Mouse (Mus musculus) urinary bladder, adult 2 months (tissue): ENCODE measurements around the gene Hoxb9. TPM values are rescaled to one million over a fixed set of nuclear protein-coding genes. Genes with fewer than 3 reads are reported as not detected.
A peak's percentile ranks its signal among the peaks of the same experiment; 100 is the strongest.

Source experiments
- DNase-seq: peaks from one replicate; pipeline ENCODE4 v3.0.0; 2022; ENCODE audit warnings: low spot score
- polyA plus RNA-seq: library from polyadenylated mRNA; depleted of rRNA; stranded (reverse); fragments of >200 nt; gene quantifications from 2 replicates; pipeline ENCODE4 v1.2.3, GENCODE M21; 2012

The Hoxb9 gene
- polyA plus RNA-seq, 1 experiment, result 2.7 TPM

GRCm38 (mm10) chr11:96267021-96267920, 4.0 kb upstream of the Hoxb9 start:
- DNase-seq, result no peak

DNA sequence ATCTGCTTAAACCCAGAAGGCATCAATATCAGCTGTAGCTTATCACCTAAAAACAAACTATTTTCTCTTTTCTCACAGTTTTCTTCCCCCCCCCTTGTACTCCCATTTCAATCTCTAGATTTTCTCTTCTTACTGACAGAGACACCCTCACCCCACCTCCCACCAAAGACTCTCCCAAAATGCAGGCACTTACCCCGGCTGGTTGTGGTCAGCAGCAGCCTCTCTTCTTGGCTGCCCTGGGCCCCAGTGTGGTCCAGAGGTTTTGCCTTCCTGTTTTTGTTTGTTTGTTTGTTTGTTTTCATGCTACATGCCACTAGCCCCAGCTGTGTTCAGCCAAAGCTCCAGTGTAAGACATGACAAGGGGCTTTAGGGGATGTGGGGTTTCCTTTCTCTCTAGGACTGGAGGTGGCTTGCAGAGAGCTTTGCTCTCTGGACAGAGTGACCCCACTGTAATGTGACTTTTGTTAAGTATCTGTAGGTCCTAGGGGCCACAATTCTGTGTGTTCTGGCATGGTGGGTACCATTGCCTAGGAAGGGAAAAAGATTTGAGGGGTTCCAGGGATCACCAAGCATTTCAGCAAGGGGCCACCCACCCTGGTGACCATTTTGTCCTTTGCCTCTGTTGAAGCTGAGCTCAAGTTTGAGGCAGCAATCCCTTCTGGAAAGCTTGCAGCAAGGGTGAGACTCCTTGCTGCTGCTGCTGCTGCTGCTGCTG, 3.1 kb upstream of the Hoxb9 start:
- DNase-seq, result no peak

GRCm38 (mm10) chr11:96269869-96270268, 1.4 kb upstream of the Hoxb9 start:
- no peak for DNase-seq

DNA sequence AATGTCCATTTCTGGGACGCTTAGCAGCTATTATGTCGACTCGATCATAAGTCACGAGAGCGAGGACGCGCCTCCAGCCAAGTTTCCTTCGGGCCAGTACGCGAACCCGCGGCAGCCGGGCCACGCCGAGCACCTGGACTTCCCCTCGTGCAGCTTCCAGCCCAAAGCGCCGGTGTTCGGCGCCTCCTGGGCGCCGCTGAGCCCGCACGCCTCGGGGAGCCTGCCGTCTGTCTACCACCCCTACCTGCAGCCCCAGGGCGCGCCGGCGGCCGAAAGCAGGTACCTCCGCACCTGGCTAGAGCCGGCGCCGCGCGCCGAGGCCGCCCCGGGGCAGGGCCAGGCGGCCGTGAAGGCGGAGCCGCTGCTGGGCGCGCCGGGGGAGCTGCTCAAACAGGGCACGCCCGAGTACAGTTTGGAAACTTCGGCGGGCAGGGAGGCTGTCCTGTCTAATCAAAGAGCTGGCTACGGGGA, 319 bp downstream of the Hoxb9 start:
- peak; percentile 54 for DNase-seq

DNA sequence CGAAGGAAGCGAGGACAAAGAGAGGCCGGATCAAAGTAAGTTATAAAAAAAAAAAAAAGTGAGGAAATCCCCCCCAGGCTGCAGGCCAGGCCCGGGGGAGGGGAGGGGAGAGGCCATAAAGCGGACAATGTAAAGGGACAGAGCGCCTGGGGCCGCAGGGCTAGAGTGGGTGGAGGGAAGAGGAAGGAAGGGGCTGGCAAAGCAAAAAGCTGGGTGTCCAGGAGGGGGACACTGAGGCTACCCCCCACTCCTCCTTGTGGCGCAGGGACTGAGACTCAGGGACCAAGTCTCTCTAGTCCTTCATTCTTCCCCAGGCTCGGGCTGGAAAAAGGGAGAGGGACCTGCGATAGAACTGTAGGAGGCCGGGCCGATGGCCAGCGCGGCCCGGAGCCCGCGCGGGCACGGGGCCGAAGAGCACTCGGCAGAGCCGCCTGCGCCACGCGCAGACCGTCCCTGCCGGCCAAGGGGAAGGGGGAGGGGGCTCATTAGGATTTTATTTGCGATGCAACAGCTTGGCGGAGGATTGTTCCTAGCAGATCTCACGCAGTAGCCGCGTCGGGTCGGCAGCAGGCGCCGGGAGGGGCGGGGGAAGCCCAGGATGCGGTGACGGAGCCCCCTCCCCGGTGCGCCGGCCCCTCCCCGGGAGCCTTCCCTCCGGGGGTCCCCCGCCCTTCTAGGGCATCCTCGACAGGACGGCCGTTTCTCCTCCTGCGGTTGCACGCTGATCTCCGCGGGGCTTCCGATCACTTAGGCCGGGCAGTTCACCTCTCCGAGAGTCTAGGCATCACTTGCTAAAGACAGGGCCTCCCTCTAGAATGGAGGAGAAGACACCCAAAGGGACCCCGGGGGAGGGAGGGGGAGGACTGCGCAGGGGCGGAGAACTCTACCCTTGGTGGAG, 1.0 kb downstream of the Hoxb9 start:
- DNase-seq, result no peak

DNA sequence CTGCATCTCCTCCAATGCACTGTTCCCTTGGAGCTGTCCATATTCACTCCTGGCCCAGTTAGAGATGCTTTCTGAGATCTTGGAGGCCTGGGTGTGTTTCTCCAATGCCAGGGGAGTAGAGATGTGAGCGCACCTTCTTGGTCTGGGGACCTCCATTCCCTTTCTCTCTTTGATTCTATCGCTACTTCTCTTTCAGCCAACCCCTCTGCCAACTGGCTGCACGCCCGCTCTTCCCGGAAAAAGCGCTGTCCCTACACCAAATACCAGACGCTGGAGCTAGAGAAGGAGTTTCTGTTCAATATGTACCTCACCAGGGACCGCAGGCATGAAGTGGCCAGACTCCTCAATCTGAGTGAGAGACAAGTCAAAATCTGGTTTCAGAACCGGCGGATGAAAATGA, 3.2 kb downstream of the Hoxb9 start:
- no peak for DNase-seq

DNA sequence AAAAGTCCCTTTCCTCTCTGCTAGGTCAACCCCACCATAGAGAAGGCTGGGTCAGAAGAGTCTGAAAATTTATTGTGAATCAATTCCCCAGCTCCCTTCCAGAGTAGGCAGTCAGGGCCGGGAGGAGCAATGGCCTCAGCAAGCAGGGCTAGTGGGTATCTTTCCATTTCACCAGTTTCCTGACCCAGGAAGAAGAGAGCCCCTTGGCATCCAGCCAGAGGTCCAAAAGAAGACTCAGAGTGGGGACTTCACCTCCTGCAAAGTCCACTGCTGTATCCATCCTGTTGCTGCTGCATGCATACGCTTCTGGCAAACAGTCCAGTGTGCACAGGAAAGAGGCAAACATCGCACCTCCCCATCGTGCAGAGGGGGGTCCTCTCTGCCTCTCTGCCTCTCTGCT, 4.6 kb downstream of the Hoxb9 start:
- no peak for DNase-seq

DNA sequence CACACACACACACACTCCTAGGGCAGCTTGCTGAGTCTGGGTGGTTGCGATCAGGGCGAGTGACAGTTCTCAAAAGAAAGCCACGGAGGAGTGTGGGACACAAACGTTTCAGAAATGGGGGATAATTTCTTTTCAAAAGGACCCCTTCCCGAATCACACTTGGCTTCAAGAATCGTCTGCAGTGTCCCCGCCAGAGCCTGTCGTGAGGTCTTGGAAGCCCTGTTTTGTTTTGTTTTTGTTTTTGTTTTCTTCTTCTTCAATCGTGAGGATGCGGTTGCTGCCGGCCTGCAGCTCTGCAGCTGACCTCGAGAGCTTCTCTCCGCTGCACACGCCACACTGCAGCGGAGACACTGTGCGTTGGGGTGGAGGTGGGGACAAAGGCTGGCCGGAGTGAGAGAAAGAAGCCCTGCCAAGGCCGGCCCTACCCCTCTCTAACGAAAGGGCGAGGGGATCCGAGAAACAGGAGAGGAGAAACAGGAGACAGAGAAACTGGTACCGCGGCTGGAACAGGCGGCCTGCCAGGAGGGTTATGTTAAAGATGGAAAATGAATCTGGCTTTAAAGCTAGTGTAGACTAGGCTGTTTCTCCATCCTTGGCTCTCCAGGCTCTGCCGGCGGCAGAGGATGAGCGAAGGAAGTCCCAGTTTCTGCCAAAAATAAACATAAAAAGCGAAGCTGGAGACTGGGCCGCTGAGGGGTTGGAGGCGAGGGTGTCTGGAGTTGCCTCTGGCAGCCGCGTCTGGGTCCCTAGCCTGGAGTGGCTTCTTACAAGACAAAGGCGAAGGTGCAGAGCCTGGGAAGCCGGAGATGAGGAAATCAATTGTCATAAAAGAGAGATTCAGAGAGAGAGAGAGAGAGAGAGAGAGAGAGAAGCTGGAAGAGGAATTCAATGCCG, 6.1 kb downstream of the Hoxb9 start:
- no peak for DNase-seq

GRCm38 (mm10) chr11:96278324-96278723, 7.1 kb downstream of the Hoxb9 start:
- no peak for DNase-seq

- DNase-seq, result peak; percentile 59
Observed at GRCm38 (mm10) chr11:96278773-96279172, 7.5 kb downstream of the Hoxb9 start.

- DNase-seq, result no peak
Observed at GRCm38 (mm10) chr11:96279421-96280233, 8.4 kb downstream of the Hoxb9 start.

DNA sequence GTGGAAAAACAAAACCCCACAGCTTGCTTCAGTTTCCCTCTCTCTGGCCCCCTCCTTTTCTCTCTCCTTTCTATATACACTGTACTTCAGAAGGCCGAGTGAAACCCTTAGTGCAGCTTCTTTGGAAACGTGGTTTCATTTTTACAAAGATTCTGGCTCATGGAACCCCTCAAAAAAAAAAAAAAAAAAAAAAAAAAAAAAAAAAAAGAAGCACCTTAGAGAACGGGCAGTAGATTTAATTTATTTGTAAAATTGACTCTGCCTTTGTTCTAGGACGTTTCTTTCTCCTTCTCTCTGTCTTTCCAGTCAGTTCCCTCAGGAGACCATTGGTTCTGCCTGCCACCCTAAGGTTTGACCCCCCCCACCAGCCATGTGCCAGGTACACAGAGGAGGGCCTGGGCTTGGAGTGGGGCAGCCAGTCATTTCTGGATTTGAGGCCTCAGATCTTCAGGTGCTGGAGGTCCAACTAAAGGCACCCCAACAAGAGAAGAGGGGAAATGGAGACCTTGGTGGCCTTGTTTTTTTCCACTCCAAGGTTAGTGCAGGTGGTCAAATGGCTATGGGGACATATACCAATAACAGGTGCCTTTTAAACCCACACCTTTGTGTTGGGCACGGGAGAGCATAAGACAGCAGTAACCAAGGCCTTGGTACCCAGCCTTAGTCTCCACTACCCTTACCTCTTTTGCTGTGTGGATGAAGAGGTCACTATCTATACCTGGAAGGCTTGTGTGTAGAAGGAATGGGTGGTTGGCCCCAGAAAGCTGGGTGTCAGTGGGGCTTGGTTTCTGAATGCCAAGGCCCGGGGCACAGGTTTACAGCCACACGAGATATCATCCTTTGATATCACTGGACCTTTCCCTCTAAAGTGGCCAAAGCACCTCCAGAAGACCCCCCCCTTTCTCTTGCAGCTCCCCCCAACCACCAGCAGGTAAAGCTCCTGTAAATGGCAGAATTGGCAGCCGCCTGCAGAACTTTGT, 9.4 kb downstream of the Hoxb9 start:
- DNase-seq, result no peak

- DNase-seq, result no peak
Observed at GRCm38 (mm10) chr11:96281396-96281795, 10.1 kb downstream of the Hoxb9 start.

DNA sequence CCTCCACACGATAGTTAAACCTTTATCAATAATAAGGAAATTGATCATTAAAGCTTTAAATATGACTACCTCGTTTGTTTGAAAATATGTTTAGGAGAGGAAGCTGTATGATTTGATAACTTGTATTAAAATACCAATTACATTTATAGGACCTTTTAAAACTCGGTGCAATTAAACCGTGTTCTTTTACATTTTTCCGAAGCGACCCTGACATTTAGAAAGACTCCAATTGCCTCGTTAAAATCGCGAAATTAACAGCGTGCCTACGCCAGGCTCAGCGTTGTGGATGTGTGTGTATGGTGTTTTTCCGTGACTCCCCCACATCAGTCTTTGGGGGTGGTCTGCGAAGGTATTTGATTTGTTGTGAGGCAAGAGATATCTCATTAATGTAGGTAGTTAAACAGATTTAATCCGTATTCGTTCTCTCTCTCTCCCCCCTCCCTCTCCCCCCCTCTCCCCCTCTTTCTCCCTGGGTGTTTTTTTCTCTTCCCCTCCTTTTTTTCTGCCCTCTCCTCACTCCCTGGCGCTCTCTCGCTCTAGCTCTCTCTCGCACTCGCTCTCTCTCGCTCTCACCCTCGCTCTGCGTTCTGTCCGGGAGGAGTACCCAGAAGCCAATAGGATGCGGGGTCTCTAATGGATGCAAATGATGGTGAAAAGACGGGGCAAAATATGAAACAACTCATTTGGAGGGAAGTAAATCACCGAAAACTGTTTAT, 10.8 kb downstream of the Hoxb9 start, which contains the start of gene Hoxb8:
Gene Hoxb8 (plus strand): TSS at position 51 of the 716 bp plus-strand sequence.
- DNase-seq, result no peak

DNA sequence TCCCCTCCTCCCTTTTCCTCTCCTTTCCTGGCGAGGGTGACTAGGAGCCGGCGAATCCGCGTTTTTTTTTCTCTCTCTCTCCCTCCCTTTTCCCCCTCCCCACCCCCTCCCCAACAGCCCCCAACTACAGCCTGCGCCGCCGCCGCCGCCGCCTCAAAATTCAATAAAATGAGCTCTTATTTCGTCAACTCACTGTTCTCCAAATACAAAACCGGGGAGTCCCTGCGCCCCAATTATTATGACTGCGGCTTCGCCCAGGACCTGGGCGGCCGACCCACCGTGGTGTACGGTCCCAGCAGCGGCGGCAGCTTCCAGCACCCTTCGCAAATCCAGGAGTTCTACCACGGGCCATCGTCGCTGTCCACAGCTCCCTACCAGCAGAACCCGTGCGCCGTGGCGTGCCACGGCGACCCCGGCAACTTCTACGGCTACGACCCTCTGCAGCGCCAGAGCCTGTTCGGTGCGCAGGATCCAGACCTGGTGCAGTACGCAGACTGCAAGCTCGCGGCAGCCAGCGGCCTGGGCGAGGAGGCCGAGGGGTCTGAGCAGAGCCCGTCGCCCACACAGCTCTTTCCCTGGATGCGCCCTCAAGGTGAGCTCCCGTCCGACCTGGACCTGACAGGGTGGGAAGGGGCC, 11.7 kb downstream of the Hoxb9 start:
- DNase-seq, result peak; percentile 49

DNA sequence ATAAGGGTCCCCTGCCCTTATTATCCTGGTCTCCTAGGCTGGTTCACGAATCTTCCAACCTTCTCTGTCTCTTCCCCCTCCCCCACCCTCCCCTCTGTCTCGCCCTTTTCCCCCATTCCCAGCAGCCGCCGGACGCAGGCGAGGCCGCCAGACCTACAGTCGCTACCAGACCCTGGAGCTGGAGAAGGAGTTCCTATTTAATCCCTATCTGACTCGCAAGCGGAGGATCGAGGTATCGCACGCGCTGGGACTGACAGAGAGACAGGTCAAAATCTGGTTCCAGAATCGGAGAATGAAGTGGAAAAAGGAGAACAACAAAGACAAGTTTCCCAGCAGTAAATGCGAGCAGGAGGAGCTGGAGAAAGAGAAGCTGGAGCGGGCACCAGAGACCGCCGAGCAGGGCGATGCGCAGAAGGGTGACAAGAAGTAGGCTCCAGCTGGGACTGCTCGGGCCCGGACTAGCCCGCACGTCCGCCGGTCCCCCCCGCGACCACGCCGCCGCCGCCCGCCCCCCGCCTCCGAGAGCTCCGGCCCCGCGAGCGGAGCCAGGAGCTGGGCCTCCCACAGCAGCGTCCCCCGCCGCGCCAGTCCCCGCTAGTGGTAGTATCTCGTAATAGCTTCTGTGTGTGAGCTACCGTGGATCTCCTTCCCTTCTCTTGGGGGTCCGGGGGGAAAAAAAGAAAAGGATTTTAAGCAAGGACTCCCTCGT, 12.9 kb downstream of the Hoxb9 start:
- DNase-seq, result peak; percentile 49
